Mouse (Mus musculus) neutrophil, adult 59 days (primary cell): ENCODE measurements around the gene Tefm. TPM values are rescaled to one million over a fixed set of nuclear protein-coding genes. Genes with fewer than 3 reads are reported as not detected.

Source experiments
- total RNA-seq, 2 experiments: library from RNA; stranded (reverse); gene quantifications; 1 replicate in 1 of 2; 2 replicates in 1 of 2; pipeline ENCODE4 v1.2.4; 2023

Gene Tefm
- 1 to 10 TPM; 3.1 to 3.5 TPM for total RNA-seq

DNA sequence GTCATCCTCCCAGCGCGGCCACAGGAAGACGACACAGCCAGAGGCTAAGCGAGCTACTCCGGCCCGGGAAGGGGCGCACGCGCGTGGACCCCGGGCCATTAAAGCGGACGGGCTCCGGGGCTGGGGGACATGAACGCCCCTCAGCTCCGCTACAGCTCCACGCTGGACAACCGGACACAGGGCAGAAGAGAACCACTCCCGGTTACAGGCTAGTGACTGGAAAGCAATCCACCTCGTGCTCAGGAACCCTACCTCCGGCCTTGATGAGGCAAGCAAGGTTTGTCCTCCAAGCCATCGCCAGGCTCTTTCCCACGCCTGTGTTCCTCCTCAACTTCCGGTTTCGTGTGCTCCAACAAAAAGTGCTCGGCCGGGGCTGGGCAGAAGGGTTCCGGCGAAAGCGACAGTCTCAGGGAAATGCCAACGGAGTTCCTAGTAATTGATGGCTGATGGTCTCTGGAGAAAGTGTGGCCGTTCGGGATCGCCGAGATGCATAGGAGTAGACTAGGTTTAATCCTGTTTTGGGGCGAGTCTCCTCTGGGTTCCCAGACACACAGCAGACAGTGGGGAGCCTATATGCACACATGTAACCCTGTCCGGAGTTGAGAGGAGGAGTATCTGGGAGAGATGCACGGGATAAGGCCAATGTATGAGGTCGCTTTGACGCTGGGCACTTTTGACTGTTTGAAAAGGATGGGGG lies at the start of gene Tefm:
Tefm (minus strand) TSS at position 351 of the 697 bp plus-strand sequence.

DNA sequence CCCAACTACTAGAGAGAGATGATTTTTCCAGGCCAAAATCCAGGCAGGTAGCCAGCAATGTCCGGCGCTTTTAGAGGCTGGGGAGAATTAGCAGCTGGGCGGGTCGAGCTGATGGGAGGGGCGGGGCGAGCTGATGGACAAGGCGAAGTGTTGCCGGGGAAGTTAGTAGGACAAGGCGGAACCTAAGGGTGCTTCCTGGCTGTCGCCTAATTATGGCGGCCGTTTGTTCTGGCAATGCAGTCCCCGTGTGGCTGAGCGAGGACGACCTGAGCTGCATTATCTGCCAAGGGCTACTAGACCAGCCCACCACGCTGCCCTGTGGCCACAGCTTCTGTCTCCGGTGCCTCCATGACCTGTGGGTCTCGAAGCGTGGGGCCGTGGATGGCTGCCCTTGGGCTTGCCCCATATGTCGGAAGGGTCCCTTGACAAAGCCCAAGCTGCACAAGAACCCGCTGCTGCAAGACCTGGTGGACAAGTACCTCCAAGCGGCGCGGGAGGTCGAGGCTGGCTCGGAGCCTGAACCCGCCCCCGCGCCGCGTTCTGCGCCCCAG lies 41.8 kb upstream of the Tefm start, which contains the start of gene Rnf135:
Rnf135 (plus strand) TSS at position 147 of the 551 bp plus-strand sequence.

DNA sequence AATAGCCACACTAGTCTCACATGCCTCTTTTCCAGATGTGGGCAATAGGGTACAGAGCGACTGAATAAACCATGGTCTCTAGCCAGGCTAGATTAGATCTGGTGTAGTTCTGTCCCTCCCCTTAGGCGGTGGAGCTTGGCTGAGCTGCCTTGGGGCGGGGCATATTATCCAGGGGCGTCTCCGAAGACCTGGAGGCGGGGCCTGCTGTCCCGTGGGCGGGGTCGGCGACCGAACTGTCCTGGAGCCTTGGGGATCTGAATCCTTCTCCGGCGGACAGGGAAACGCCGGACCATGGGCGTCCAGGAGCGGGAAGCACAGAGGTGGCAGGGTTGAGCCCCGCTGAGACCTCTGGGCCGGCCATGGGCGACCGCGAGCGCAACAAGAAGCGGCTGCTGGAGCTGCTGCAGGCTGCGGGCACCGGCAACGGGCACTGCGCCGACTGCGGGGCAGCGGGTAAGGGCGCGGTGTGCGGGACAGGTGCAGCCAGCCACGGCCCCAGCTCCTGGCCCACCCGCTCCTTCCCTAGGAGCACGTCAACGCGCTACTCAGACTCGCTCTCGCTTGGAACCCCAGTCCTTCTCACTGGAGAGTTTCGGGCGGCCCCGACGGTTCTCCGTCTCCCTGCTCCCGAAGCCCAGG lies 12.0 kb upstream of the Tefm start, which contains the start of gene Adap2:
Adap2 (plus strand) TSS at position 249 of the 639 bp plus-strand sequence.

DNA sequence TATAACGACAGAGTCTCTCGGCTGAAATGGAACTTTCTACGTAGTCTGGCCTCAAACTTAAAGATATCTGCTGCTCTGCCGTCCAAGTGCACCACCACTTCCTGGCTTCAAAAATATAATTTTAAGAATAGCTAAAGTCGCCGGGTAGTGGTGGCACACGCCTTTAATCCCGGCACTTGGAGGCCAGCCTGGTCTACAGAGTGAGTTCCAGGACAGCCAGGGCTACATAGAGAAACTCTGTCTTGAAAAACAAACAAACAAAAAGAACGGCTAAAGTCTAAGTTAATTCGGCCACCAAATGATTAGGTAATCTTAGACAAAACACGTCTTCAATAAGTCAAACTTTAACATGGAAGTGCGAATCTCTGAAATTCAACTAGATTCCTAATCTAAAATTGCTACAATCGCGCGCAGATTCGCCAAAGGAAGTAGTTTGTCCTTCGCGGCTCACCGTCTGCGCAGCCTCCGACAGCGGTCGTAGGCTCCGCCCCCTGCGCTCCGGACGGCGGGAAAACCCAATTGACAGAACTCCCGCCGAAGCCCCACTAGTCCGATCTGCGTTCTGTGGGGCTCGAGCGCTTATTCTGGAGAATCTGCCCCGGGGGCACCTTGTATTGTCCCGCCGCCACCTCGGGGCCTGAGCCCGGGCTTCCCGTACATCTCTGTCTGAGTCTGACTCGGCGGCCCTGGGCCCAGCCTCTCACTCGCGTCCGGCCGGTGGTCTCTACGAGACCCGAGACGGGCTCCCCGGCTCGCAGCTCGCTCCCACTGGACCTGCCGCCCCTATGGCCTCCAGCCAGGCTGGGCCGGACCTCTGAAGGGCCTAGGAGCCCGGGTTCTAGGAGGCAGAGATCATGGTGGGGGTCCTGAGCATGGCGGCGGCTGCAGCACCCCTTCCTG lies 52.8 kb downstream of the Tefm start, which contains the start of gene Atad5:
Atad5 (plus strand) TSS at position 484 of the 900 bp plus-strand sequence.

Other genes starting within 250 kb of the Tefm start
- 10 to 100 TPM; 14.6 to 27.0 TPM for gene Utp6, start 179.8 kb downstream of the Tefm start, total RNA-seq
- gene Suz12, start 149.1 kb downstream of the Tefm start, total RNA-seq: 10 to 100 TPM; 58.3 to 59.6 TPM
- 100 to 1,000 TPM in 1 of 2 experiments, 10 to 100 TPM in 1; 97.1 to 106 TPM for gene Crlf3, start 61.2 kb downstream of the Tefm start, total RNA-seq
- 10 to 100 TPM; 12.1 to 12.7 TPM for gene Atad5, start 52.8 kb downstream of the Tefm start, total RNA-seq
- gene Adap2, start 11.9 kb upstream of the Tefm start, total RNA-seq: 1 to 10 TPM; 3.5 to 4.0 TPM
- gene Rnf135, start 41.7 kb upstream of the Tefm start, total RNA-seq: 1 to 10 TPM; 6.0 to 7.6 TPM
- 10 to 100 TPM; 17.1 to 20.0 TPM for gene Rhot1, start 66.8 kb upstream of the Tefm start, total RNA-seq
- under 1 TPM; 0.09 to 0.44 TPM for gene Rhbdl3, start 158.7 kb upstream of the Tefm start, total RNA-seq
- gene 5730455P16Rik, start 235.9 kb upstream of the Tefm start, total RNA-seq: 1 to 10 TPM; 5.7 to 7.8 TPM
- gene Zfp207, start 241.1 kb upstream of the Tefm start, total RNA-seq: 100 to 1,000 TPM; 131 to 134 TPM